Mouse (Mus musculus) CH12.LX (cell line): ENCODE data around the gene Ldlrad3.

Experiments used
- CTCF ChIP-seq, 2 experiments: IDR thresholded peaks in 1 of 2; conservative IDR thresholded peaks in 1 of 2; 2 replicates each; pipeline ENCODE4 v1.5.1; 2011 to 2012; ENCODE audit warnings: low read depth in 2 of 2, low read length in 2 of 2, improper control_type of control experiment in 1 of 2, inconsistent platforms in 1 of 2, mild to moderate bottlenecking in 1 of 2, moderate library complexity in 1 of 2
- E2F4 ChIP-seq: IDR thresholded peaks from 2 replicates; pipeline ENCODE4 v1.6.1; 2011; ENCODE audit warnings: low read depth, low read length, improper control_type of control experiment; ENCODE audit not compliant: insufficient replicate concordance
- EP300 ChIP-seq: IDR thresholded peaks from 2 replicates; pipeline ENCODE4 v1.6.1; 2011; ENCODE audit warnings: low read length, improper control_type of control experiment
- POLR2A ChIP-seq: IDR thresholded peaks from 2 replicates; pipeline ENCODE4 v1.6.1; 2011; ENCODE audit warnings: low read depth, mild to moderate bottlenecking, improper control_type of control experiment, low read length
- POLR2AphosphoS2 ChIP-seq: IDR thresholded peaks from 2 replicates; pipeline ENCODE4 v1.6.1; 2011; ENCODE audit warnings: low read depth, low read length, improper control_type of control experiment
- RCOR1 ChIP-seq: conservative IDR thresholded peaks from 2 replicates; pipeline ENCODE4 v1.6.1; 2012; ENCODE audit warnings: low read depth, mild to moderate bottlenecking, inconsistent platforms, low read length, improper control_type of control experiment
- SIN3A ChIP-seq: IDR thresholded peaks from 2 replicates; pipeline ENCODE4 v1.6.1; 2012; ENCODE audit warnings: low read length, improper control_type of control experiment, inconsistent platforms
- TCF12 ChIP-seq: IDR thresholded peaks from 2 replicates; pipeline ENCODE4 v1.6.1; 2014; ENCODE audit warnings: low read depth, mild to moderate bottlenecking, inconsistent platforms, low read length, improper control_type of control experiment
- USF1 ChIP-seq: IDR thresholded peaks from 2 replicates; pipeline ENCODE4 v1.6.1; 2014; ENCODE audit warnings: low read depth, mild to moderate bottlenecking, inconsistent platforms, low read length, improper control_type of control experiment
- ZNF384 ChIP-seq: IDR thresholded peaks from 2 replicates; pipeline ENCODE4 v1.6.1; 2012; ENCODE audit warnings: low read depth, low read length, improper control_type of control experiment, inconsistent platforms

GRCm38 (mm10) chr2:102201198-102201948 lies 15.2 kb upstream of the Ldlrad3 start:
- TF ChIP-seq TCF12 (no peak), EP300 (no peak), CTCF (conservative IDR thresholded peaks at IDR 0.05 in 1 of 2, IDR thresholded peaks at IDR 0.05 in 1 of 2; ENCODE audit: low read depth in 2 of 2, low read length in 2 of 2) (no peak; a peak in 1 of 4 replicates), ZNF384 (peak; percentile 46; the same call in 1 of the 2 replicates), POLR2A (no peak), POLR2AphosphoS2 (no peak), USF1 (no peak), E2F4 (no peak), RCOR1 (no peak), SIN3A (no peak)
